Mouse (Mus musculus): ENCODE measurements around the gene Scube2. TPM values are rescaled to one million over a fixed set of nuclear protein-coding genes. Genes with fewer than 3 reads are reported as not detected.

Scube2 gene
- total RNA-seq, 1 experiment: 0.89 TPM

DNA sequence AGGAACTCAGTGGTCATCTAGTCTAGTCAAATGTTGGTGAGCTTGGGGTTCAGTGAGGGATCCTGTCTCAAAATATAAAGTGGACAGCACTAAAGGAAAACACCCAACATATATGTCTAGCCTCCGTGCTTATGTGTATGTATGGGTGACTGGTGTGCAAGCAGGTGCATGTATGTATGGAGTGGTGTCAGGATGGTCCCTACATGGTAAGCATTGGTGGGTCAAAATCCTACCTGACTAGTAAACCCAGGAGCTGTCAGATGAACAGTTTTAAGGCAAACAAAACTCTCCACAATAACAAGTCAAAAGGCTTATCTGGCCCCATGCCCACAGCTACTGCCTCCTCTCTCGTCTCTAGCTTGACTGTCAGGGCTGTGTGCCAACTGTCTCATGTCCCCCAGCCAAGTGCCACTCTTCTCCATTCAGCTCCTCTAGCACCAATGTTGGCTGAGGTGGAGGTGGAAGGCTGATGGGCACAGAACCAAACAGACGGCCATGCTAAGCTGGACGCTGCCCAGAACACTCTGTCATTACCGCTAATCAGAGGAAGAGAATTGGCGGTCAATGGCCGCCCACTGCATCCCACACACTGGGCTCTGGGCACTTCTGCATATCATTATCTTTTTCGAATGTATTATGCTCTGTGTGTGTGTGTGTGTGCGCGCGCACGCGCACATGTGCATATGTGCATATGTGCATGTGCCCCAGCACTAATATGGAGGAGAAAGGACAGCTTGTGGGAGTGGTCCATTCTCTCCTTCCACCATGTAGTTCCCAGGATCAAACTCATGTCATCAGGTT is 23.7 kb downstream of the Scube2 start:
- H3K4me3 ChIP-seq (ENCODE audit: insufficient read depth in 1 of 2, low read depth in 1 of 2, low read length in 2 of 2, poor library complexity in 1 of 2, severe bottlenecking in 1 of 2): no peak overlapping the region
- H3K9me3 ChIP-seq (ENCODE audit: control insufficient read depth, insufficient read depth, low read depth, low read length): no peaks in the 10 kb centered on the region
- no peaks in the 10 kb centered on the region for H3K4me1 ChIP-seq (ENCODE audit: control insufficient read depth in 2 of 2, insufficient read depth in 2 of 2, low read length in 2 of 2, poor library complexity in 1 of 2)
- TF ChIP-seq CHD2 (IDR thresholded peaks at IDR 0.05; ENCODE audit: low read depth, low read length) (no peak), MAFK (IDR thresholded peaks at IDR 0.05; ENCODE audit: insufficient read depth, low read depth, low read length) (no peak), HCFC1 (IDR thresholded peaks at IDR 0.05; ENCODE audit: borderline replicate concordance, insufficient read depth, low read length) (no peak), ZC3H11A (IDR thresholded peaks at IDR 0.05; ENCODE audit: borderline replicate concordance, low read depth, low read length) (no peak), ZNF384 (IDR thresholded peaks at IDR 0.05; ENCODE audit: low read depth, low read length) (no peak)
- DNase-seq (ENCODE audit: low read depth, low spot score): no peak
- no peaks in the 10 kb centered on the region for H3K36me3 ChIP-seq (ENCODE audit: control insufficient read depth, insufficient read depth, low read length, poor library complexity, severe bottlenecking)
- in situ Hi-C loops (cut with MboI; ENCODE audit: low sequenced_read_pairs in 2 of 2, unreplicated experiment in 2 of 2): no loop called here
- no peak overlapping the region for H3K9ac ChIP-seq (ENCODE audit: insufficient read depth, low read depth, low read length, poor library complexity, severe bottlenecking)
- no peak overlapping the region for H3K27ac ChIP-seq (ENCODE audit: insufficient read depth, low read depth, low read length, poor library complexity, severe bottlenecking)

DNA sequence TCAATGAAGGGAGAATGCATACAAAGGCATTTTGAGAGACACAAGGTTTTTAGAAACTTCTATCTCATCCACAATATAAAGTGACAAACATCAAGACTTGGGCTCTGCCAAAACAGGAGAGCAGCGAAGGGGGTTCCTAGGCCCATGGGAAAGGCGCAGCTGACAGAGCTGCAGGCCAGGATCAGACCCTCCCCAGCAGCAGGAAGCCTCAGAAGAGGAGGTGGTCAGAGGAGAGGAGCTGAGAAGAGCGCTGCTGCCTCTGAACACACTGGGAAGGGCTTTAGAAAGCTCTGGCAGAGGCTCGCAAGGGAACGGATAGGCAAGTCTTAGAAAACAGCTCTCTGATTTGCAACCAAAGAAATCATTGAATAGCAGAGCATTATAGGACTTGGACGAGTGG is 24.4 kb downstream of the Scube2 start:
- Histone ChIP-seq H3K9me3 (ENCODE audit: control insufficient read depth, insufficient read depth, low read depth, low read length) (no peaks in the 10 kb centered on the region), H3K27ac (ENCODE audit: insufficient read depth, low read depth, low read length, poor library complexity, severe bottlenecking) (no peak overlapping the region), H3K36me3 (ENCODE audit: control insufficient read depth, insufficient read depth, low read length, poor library complexity, severe bottlenecking) (no peaks in the 10 kb centered on the region), H3K4me3 (ENCODE audit: insufficient read depth in 1 of 2, low read depth in 1 of 2, low read length in 2 of 2, poor library complexity in 1 of 2, severe bottlenecking in 1 of 2) (no peak overlapping the region), H3K9ac (ENCODE audit: insufficient read depth, low read depth, low read length, poor library complexity, severe bottlenecking) (no peak overlapping the region), H3K4me1 (ENCODE audit: control insufficient read depth in 2 of 2, insufficient read depth in 2 of 2, low read length in 2 of 2, poor library complexity in 1 of 2) (no peaks in the 10 kb centered on the region)
- in situ Hi-C loops (cut with MboI; ENCODE audit: low sequenced_read_pairs in 2 of 2, unreplicated experiment in 2 of 2): no loop called here
- TF ChIP-seq MAFK (IDR thresholded peaks at IDR 0.05; ENCODE audit: insufficient read depth, low read depth, low read length): no peak
- no peak for TF ChIP-seq ZC3H11A (IDR thresholded peaks at IDR 0.05; ENCODE audit: borderline replicate concordance, low read depth, low read length)
- TF ChIP-seq ZNF384 (IDR thresholded peaks at IDR 0.05; ENCODE audit: low read depth, low read length): no peak
- no peak for TF ChIP-seq CHD2 (IDR thresholded peaks at IDR 0.05; ENCODE audit: low read depth, low read length)
- TF ChIP-seq HCFC1 (IDR thresholded peaks at IDR 0.05; ENCODE audit: borderline replicate concordance, insufficient read depth, low read length): no peak
- no peak for DNase-seq (ENCODE audit: low read depth, low spot score)

DNA sequence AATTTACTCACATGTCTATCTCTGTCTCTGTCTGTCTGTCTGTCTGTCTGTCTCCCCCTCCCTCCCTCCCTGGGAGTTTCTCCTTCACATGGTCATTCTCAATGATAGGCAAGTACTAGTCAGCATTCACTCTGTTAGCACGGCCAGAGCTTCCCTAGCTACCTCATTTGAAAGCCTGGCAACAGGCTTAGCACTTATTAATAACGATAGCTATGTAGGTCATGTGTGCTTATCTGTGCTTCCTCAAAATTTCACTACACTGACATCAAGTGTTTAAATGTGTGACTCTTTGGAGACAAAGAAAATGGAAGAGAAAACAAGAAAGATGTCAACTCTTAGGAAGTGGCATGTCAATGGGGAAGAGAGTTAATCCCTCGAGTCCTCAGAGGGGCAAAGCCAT is 26.9 kb downstream of the Scube2 start:
- TF ChIP-seq ZNF384 (IDR thresholded peaks at IDR 0.05; ENCODE audit: low read depth, low read length) (no peak), CHD2 (IDR thresholded peaks at IDR 0.05; ENCODE audit: low read depth, low read length) (no peak), MAFK (IDR thresholded peaks at IDR 0.05; ENCODE audit: insufficient read depth, low read depth, low read length) (no peak), HCFC1 (IDR thresholded peaks at IDR 0.05; ENCODE audit: borderline replicate concordance, insufficient read depth, low read length) (no peak), ZC3H11A (IDR thresholded peaks at IDR 0.05; ENCODE audit: borderline replicate concordance, low read depth, low read length) (no peak)
- in situ Hi-C loops (cut with MboI; ENCODE audit: low sequenced_read_pairs in 2 of 2, unreplicated experiment in 2 of 2): no loop called here
- no peaks in the 10 kb centered on the region for H3K4me1 ChIP-seq (ENCODE audit: control insufficient read depth in 2 of 2, insufficient read depth in 2 of 2, low read length in 2 of 2, poor library complexity in 1 of 2)
- H3K4me3 ChIP-seq (ENCODE audit: insufficient read depth in 1 of 2, low read depth in 1 of 2, low read length in 2 of 2, poor library complexity in 1 of 2, severe bottlenecking in 1 of 2): no peak overlapping the region
- no peaks in the 10 kb centered on the region for H3K9me3 ChIP-seq (ENCODE audit: control insufficient read depth, insufficient read depth, low read depth, low read length)
- H3K36me3 ChIP-seq (ENCODE audit: control insufficient read depth, insufficient read depth, low read length, poor library complexity, severe bottlenecking): no peaks in the 10 kb centered on the region
- DNase-seq (ENCODE audit: low read depth, low spot score): no peak
- no peak overlapping the region for H3K27ac ChIP-seq (ENCODE audit: insufficient read depth, low read depth, low read length, poor library complexity, severe bottlenecking)
- no peak overlapping the region for H3K9ac ChIP-seq (ENCODE audit: insufficient read depth, low read depth, low read length, poor library complexity, severe bottlenecking)

DNA sequence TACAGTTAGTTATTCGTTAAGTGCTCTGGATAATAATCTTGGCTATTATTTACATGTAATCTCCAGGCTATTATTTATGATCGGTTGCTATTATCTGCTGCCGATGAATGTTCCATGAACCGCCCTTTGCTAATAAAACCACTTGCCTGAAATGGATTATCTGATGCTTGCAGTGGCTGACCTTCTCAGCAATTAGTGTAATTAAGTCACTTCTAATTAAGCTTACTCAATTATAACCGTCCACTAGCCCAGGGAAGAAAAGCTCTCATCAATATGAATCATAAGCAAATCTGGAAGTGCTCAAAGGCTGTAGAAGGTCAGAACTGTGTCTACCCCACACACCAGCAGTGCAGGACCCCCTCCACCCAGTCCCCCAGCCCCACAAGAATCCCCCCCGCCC is 27.8 kb downstream of the Scube2 start:
- Histone ChIP-seq H3K36me3 (ENCODE audit: control insufficient read depth, insufficient read depth, low read length, poor library complexity, severe bottlenecking) (no peaks in the 10 kb centered on the region), H3K4me3 (ENCODE audit: insufficient read depth in 1 of 2, low read depth in 1 of 2, low read length in 2 of 2, poor library complexity in 1 of 2, severe bottlenecking in 1 of 2) (no peak overlapping the region), H3K27ac (ENCODE audit: insufficient read depth, low read depth, low read length, poor library complexity, severe bottlenecking) (no peak overlapping the region), H3K4me1 (ENCODE audit: control insufficient read depth in 2 of 2, insufficient read depth in 2 of 2, low read length in 2 of 2, poor library complexity in 1 of 2) (no peaks in the 10 kb centered on the region), H3K9ac (ENCODE audit: insufficient read depth, low read depth, low read length, poor library complexity, severe bottlenecking) (no peak overlapping the region), H3K9me3 (ENCODE audit: control insufficient read depth, insufficient read depth, low read depth, low read length) (no peaks in the 10 kb centered on the region)
- no peak for DNase-seq (ENCODE audit: low read depth, low spot score)
- in situ Hi-C loops (cut with MboI; ENCODE audit: low sequenced_read_pairs in 2 of 2, unreplicated experiment in 2 of 2): no loop called here
- TF ChIP-seq CHD2 (IDR thresholded peaks at IDR 0.05; ENCODE audit: low read depth, low read length): no peak
- no peak for TF ChIP-seq MAFK (IDR thresholded peaks at IDR 0.05; ENCODE audit: insufficient read depth, low read depth, low read length)
- TF ChIP-seq HCFC1 (IDR thresholded peaks at IDR 0.05; ENCODE audit: borderline replicate concordance, insufficient read depth, low read length): no peak
- TF ChIP-seq ZC3H11A (IDR thresholded peaks at IDR 0.05; ENCODE audit: borderline replicate concordance, low read depth, low read length): no peak
- TF ChIP-seq ZNF384 (IDR thresholded peaks at IDR 0.05; ENCODE audit: low read depth, low read length): no peak
